Comparison of ENCODE assay signal across 10 mouse cellular contexts in the genomic region with DNA sequence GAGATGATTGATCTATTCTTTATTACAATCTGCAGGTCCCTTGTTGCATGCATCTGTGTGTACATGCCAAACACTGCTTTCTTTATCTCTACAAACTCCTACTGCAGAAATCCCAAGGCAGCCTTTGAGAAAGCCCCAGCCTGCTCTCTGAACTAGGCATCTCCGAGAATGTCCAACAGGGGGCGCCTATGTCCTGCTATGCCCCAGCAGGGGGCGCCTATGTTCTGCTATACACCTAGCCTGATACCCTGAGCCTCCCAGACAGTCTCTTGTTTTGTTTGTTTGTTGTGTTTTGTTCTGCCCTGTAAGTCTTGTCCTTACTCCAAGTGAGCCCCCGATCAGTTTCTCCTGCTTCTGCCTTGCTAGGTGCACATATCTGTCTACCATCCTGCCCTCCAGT. TPM values are rescaled to one million over a fixed set of nuclear protein-coding genes. Genes with fewer than 3 reads are reported as not detected.
A peak's percentile ranks its signal among the peaks of the same experiment; 100 is the strongest.
DNase-seq lines count a peak whose midpoint lies in the region; ATAC-seq lines count a peak whose summit lies in the region.
"Had no signal": no experiment of that assay in that cellular context is flagged by ENCODE, and none has a peak within 500 bp of the region (broad histone marks: within the 10 kb centered on the region; RNA-seq: fewer than 3 reads in every experiment).

No protein-coding gene starts in this region.

- 30% methylated on average over 4 of the region's 4 CpGs for WGBS in kidney, embryonic 14.5 days

- ATAC-seq in kidney, embryonic 14.5 days (ENCODE audit: low FRiP score, low TSS enrichment): peak; percentile 30; the same call in 1 of the 2 replicates

- no peaks in the 10 kb centered on the region; the same call in 1 of the 2 replicates for H3K36me3 ChIP-seq in kidney, embryonic 14.5 days (ENCODE audit: control insufficient read depth, insufficient read depth, low read length)

- H3K9ac ChIP-seq in kidney, embryonic 14.5 days (ENCODE audit: low read depth, low read length): no peak overlapping the region
- H3K9ac ChIP-seq: embryonic facial prominence, embryonic 13.5 days; neural tube, embryonic 13.5 days had no signal

- no peak overlapping the region for H3K27ac ChIP-seq in kidney, embryonic 14.5 days (ENCODE audit: low read depth, low read length)
- H3K27ac ChIP-seq: embryonic facial prominence, embryonic 13.5 days; neural tube, embryonic 13.5 days had no signal

- no peaks in the 10 kb centered on the region for H3K4me1 ChIP-seq in kidney, embryonic 14.5 days (ENCODE audit: control insufficient read depth, insufficient read depth, low read length)
- H3K4me1 ChIP-seq: embryonic facial prominence, embryonic 13.5 days; neural tube, embryonic 13.5 days had no signal

- H3K4me3 ChIP-seq in kidney, embryonic 14.5 days (ENCODE audit: low read length): no peak overlapping the region
- H3K4me3 ChIP-seq: embryonic facial prominence, embryonic 13.5 days; neural tube, embryonic 13.5 days had no signal

- intact Hi-C loops in gastrocnemius, postnatal 36 days (cut with DNase I): loop anchor here (1.0 to 10.0 kb wide), 4 partner anchors 59 to 431 kb away; no protein-coding TSS in a partner anchor

- peak; percentile 47 to 51 for DNase-seq in B cell, adult 2 months
- DNase-seq in adrenal gland, adult 8-10 months: peak; percentile 31
- DNase-seq in embryo, embryonic 10.5 days (ENCODE audit: low spot score): peak; percentile 78
- peak; percentile 66 to 73 for DNase-seq in gastrocnemius, postnatal 36 days
- peak; percentile 74 for DNase-seq in liver
- peak; percentile 30 for DNase-seq in ovary, adult 18-20 months (ENCODE audit: low spot score)
- peak; percentile 61 for DNase-seq in thymus, postnatal 14 days

- H3K4me2 ChIP-seq in kidney, embryonic 14.5 days (replicated peaks; ENCODE audit: low read depth, low read length): no peak overlapping the region
- H3K4me2 ChIP-seq: embryonic facial prominence, embryonic 13.5 days; neural tube, embryonic 13.5 days had no signal

- H3K27me3 ChIP-seq in kidney, embryonic 14.5 days (ENCODE audit: control insufficient read depth, insufficient read depth, low read length): no peaks in the 10 kb centered on the region
- H3K27me3 ChIP-seq: embryonic facial prominence, embryonic 13.5 days; neural tube, embryonic 13.5 days had no signal

- H3K9me3 ChIP-seq in kidney, embryonic 14.5 days (ENCODE audit: control insufficient read depth, low read length): no peaks in the 10 kb centered on the region
- H3K9me3 ChIP-seq: embryonic facial prominence, embryonic 13.5 days; neural tube, embryonic 13.5 days had no signal

RNA-seq across cellular contexts. Expression of gene Mocs1, which starts 40.1 kb away (rescaled TPM):
- total RNA-seq in adrenal gland, adult 8-10 months (2022): 10 to 100 TPM; 50.7 to 57.1 (median 53.5) TPM
- 10 to 100 TPM; 16.2 to 18.3 TPM for total RNA-seq in gastrocnemius, postnatal 36 days (2021)
- 8.9 and 9.3 TPM in 2 replicates for polyA plus RNA-seq in kidney, embryonic 14.5 days (2014; fragmentation: Nextera tagmentation; extraction: Ambion mirVana)
